Mouse (Mus musculus) liver, adult 2 months (tissue): ENCODE results near the gene Trpm8. TPM values are rescaled to one million over a fixed set of nuclear protein-coding genes. Genes with fewer than 3 reads are reported as not detected.

Experiments used
- DNase-seq: peaks from one replicate; pipeline ENCODE4 v3.0.0-alpha.2; 2011; ENCODE audit warnings: low read depth, low spot score; ENCODE audit errors: extremely low read depth
- H3K27ac ChIP-seq: fragments of 200-500 bp; replicated peaks from 2 replicates; pipeline ENCODE4 v1.5.1; 2012; ENCODE audit warnings: low read depth, mild to moderate bottlenecking, control low read depth, inconsistent platforms, low read length; ENCODE audit not compliant: insufficient read depth
- H3K27me3 ChIP-seq: fragments of 200-500 bp; 2 replicates; pipeline ENCODE4 v1.6.1; 2012; ENCODE audit warnings: mild to moderate bottlenecking, moderate library complexity, low read length, inconsistent platforms; ENCODE audit not compliant: control insufficient read depth, insufficient read depth
- H3K36me3 ChIP-seq: fragments of 200-500 bp; 2 replicates; pipeline ENCODE4 v1.6.1; 2012; ENCODE audit warnings: low read length, inconsistent platforms; ENCODE audit not compliant: control insufficient read depth, insufficient read depth
- H3K4me1 ChIP-seq: fragments of 200-500 bp; 2 replicates; pipeline ENCODE4 v1.6.1; 2011; ENCODE audit warnings: low read length; ENCODE audit not compliant: control insufficient read depth, insufficient read depth
- H3K4me3 ChIP-seq: fragments of 200-500 bp; 2 replicates; pipeline ENCODE4 v1.5.1; 2011; ENCODE audit warnings: low read depth, mild to moderate bottlenecking, control low read depth, low read length, moderate library complexity; ENCODE audit not compliant: insufficient read depth
- H3K79me2 ChIP-seq: fragments of 200-500 bp; 2 replicates; pipeline ENCODE4 v1.6.1; 2012; ENCODE audit warnings: inconsistent platforms, mild to moderate bottlenecking, low read length, moderate library complexity; ENCODE audit not compliant: control insufficient read depth, insufficient read depth
- H3K9ac ChIP-seq: fragments of 200-500 bp; 2 replicates; pipeline ENCODE4 v1.6.1; 2012; ENCODE audit warnings: low read depth, mild to moderate bottlenecking, control low read depth, inconsistent platforms, low read length
- CTCF ChIP-seq: fragments of 200-500 bp; IDR thresholded peaks from 2 replicates; pipeline ENCODE4 v1.5.1; 2011; ENCODE audit warnings: low read depth, low read length, control low read depth
- POLR2A ChIP-seq: fragments of 200-500 bp; IDR thresholded peaks from 2 replicates; pipeline ENCODE4 v1.6.1; 2011; ENCODE audit warnings: low read length, control low read depth; ENCODE audit not compliant: insufficient read depth; ENCODE audit errors: extremely low read depth
- WGBS: fragments of 180-500 bp; shearing (Covaris S2); methylation state at CpG from one replicate; pipeline ENCODE4 v1.1.7; 2018; 5-methylcytosine and 5-hydroxymethylcytosine counted together
- polyA plus RNA-seq: library from polyadenylated mRNA; depleted of rRNA; stranded (reverse); fragments of >200 nt; gene quantifications from 2 replicates; pipeline ENCODE4 v1.2.3, GENCODE M21; 2012
- total RNA-seq: library from RNA; depleted of rRNA; stranded (reverse); fragments of >200 nt; gene quantifications from 2 replicates; pipeline ENCODE4 v1.2.3, GENCODE M21; 2014

Gene Trpm8
- total and polyA plus RNA-seq, 2 experiments: under 0.01 to 0.01 TPM

DNA sequence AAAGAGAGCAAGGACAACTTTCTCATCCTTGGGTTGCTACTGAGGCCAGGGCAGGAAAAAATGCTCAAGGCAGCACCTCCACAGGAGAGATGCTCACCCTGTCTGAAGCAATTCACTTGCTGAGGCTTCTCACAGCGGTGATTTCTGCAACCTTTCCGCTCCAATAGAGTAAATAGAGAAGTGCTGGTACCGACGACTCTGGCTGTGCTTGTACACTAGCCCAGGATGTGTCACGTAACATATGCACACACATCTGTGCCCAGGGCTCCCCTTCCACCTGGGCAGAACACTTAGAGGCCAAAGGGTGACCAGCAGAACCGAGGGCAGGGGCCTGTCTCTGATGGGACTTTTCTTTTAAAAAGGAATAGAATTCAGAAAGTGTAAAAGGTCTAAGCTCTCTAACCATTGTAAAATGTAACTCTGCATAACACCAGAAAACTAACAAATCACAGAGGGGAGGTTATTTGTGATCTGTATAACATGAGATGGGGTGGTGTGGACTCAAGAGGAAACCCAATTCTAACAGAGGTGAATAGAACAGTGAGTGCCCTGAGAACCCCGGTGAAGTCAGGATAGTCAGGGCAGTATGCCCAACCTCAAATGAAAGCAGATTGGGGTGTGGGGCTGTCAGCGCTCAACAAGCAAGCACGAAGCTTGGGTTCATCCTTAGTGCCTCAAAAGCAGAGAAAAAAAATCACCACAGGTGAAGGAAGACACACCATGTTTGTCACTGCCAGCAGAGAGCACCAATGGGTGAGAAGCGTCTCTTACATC is 16.7 kb upstream of the Trpm8 start:
- peak overlapping the region; percentile 14 for H3K27ac ChIP-seq
- 53% methylated on average over 10 of the region's 10 CpGs for WGBS
- no peaks in the 10 kb centered on the region for H3K79me2 ChIP-seq
- TF ChIP-seq POLR2A (no peak), CTCF (no peak)
- H3K36me3 ChIP-seq: peaks cover 26% of the 10 kb centered on the region
- no peaks in the 10 kb centered on the region for H3K27me3 ChIP-seq
- peaks cover 19% of the 10 kb centered on the region for H3K4me1 ChIP-seq
- no peak overlapping the region for H3K4me3 ChIP-seq
- no peak overlapping the region for H3K9ac ChIP-seq
- peak; percentile 60 for DNase-seq

- Histone ChIP-seq H3K27ac (no peak overlapping the region), H3K36me3 (peaks cover 36% of the 10 kb centered on the region), H3K4me3 (no peak overlapping the region), H3K27me3 (no peaks in the 10 kb centered on the region), H3K4me1 (peaks cover 19% of the 10 kb centered on the region), H3K79me2 (peaks cover 4% of the 10 kb centered on the region; the same call in 1 of the 2 replicates), H3K9ac (no peak overlapping the region)
- DNase-seq: no peak
- 86% methylated on average over 7 of the region's 7 CpGs for WGBS
- no peak for TF ChIP-seq CTCF
- TF ChIP-seq POLR2A: no peak
These were observed 15.8 kb upstream of the Trpm8 start for GRCm38 (mm10) chr1:88261706-88262105.

GRCm38 (mm10) chr1:88262255-88262654 is 15.2 kb upstream of the Trpm8 start:
- Histone ChIP-seq H3K4me1 (peaks cover 19% of the 10 kb centered on the region), H3K27ac (no peak overlapping the region), H3K4me3 (no peak overlapping the region), H3K9ac (no peak overlapping the region), H3K79me2 (peaks cover 8% of the 10 kb centered on the region; the same call in 1 of the 2 replicates), H3K36me3 (peaks cover 41% of the 10 kb centered on the region), H3K27me3 (no peaks in the 10 kb centered on the region)
- 72% methylated on average over 4 of the region's 4 CpGs for WGBS
- TF ChIP-seq CTCF: no peak
- no peak for TF ChIP-seq POLR2A
- DNase-seq: no peak

- WGBS: 66% methylated on average over 6 of the region's 6 CpGs
- TF ChIP-seq POLR2A (no peak), CTCF (no peak)
- no peak overlapping the region for H3K4me3 ChIP-seq
- H3K27ac ChIP-seq: no peak overlapping the region
- no peaks in the 10 kb centered on the region for H3K27me3 ChIP-seq
- peaks cover 25% of the 10 kb centered on the region for H3K4me1 ChIP-seq
- H3K79me2 ChIP-seq: peaks cover 12% of the 10 kb centered on the region; the same call in 1 of the 2 replicates
- peaks cover 48% of the 10 kb centered on the region for H3K36me3 ChIP-seq
- no peak for DNase-seq
- no peak overlapping the region for H3K9ac ChIP-seq
These were observed 14.5 kb upstream of the Trpm8 start for GRCm38 (mm10) chr1:88262961-88263360.

DNA sequence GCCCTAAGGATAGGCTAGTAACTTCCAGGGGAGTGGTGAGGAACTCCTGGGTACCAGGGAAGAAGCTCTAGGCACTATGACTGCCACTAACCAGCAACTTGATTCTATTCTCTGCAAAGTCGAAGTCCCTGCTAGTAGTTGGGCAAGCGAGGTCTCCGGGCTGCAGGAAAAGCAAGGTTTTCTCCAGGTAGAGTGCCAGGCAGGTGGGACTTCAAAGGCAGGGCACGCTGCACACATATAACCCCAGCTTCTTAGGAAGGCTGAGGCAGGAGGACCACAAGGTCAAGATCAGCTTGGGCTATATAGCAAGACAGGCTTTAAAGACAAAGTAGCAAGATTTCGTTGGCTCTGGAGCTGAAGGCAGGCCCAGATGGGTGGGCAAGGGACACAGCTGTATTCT is 13.7 kb upstream of the Trpm8 start:
- H3K4me1 ChIP-seq: peaks cover 32% of the 10 kb centered on the region
- DNase-seq: no peak
- H3K36me3 ChIP-seq: peaks cover 53% of the 10 kb centered on the region
- H3K27ac ChIP-seq: no peak overlapping the region
- H3K27me3 ChIP-seq: no peaks in the 10 kb centered on the region
- WGBS: 89% methylated on average over 5 of the region's 5 CpGs
- TF ChIP-seq CTCF: no peak
- no peak for TF ChIP-seq POLR2A
- no peak overlapping the region for H3K9ac ChIP-seq
- peaks cover 12% of the 10 kb centered on the region; the same call in 1 of the 2 replicates for H3K79me2 ChIP-seq
- H3K4me3 ChIP-seq: no peak overlapping the region
